11 mouse cellular contexts compared by ENCODE assay signal in genomic region chr6:82917076-82917777, GRCm38 (mm10). TPM values are rescaled to one million over a fixed set of nuclear protein-coding genes. Genes with fewer than 3 reads are reported as not detected.
DNase-seq lines count a peak whose midpoint lies in the region; ATAC-seq lines count a peak whose summit lies in the region.
"Had no signal": no experiment of that assay in that cellular context is flagged by ENCODE, and none has a peak within 500 bp of the region (broad histone marks: within the 10 kb centered on the region; RNA-seq: fewer than 3 reads in every experiment).

No protein-coding gene starts in this region.

- H3K9ac ChIP-seq in heart, embryonic 12.5 days, result no peak overlapping the region
- H3K9ac ChIP-seq: liver, postnatal 0 days had no signal

- no peak for DNase-seq in heart, postnatal 4 days
- peak; percentile 90 for DNase-seq in cerebellum, postnatal 36 days
- peak; percentile 78 to 90 for DNase-seq in layer of hippocampus, postnatal 14 days (ENCODE audit: low spot score in 2 of 2)
- DNase-seq in right cerebral cortex, adult 2 months (ENCODE audit: low spot score in 2 of 2), result peak; percentile 51 to 58
- no peak for DNase-seq in gastrocnemius, postnatal 25 days

- H3K9me3 ChIP-seq in heart, embryonic 12.5 days (replicated peaks), result no peaks in the 10 kb centered on the region

- H3K4me1 ChIP-seq in heart, embryonic 12.5 days (replicated peaks), result no peaks in the 10 kb centered on the region

- no peak overlapping the region for H3K4me2 ChIP-seq in heart, embryonic 12.5 days

- 69% methylated on average over 26 of the region's 26 CpGs for WGBS in heart, embryonic 12.5 days

- H3K27ac ChIP-seq in heart, embryonic 12.5 days (ENCODE audit: poor library complexity, severe bottlenecking), result no peak overlapping the region

- peaks cover 33% of the 10 kb centered on the region for H3K27me3 ChIP-seq in heart, embryonic 12.5 days (replicated peaks)
- H3K27me3 ChIP-seq: CH12.LX had no signal

- H3K36me3 ChIP-seq in heart, embryonic 12.5 days, result no peaks in the 10 kb centered on the region

- no peak overlapping the region for H3K4me3 ChIP-seq in heart, embryonic 12.5 days

- peak; percentile 9; the same call in 1 of the 2 replicates for ATAC-seq in heart, embryonic 12.5 days (ENCODE audit: insufficient number of reproducible peaks, low FRiP score)
- no peak for ATAC-seq in erythroid progenitor cell, adult 5-6 weeks (replicated peaks; ENCODE audit: low FRiP score, poor library complexity, severe bottlenecking)
- ATAC-seq in erythroblast, adult 5-6 weeks (replicated peaks; ENCODE audit: low FRiP score, poor library complexity, severe bottlenecking), result no peak
- ATAC-seq: liver, postnatal 0 days had no signal

RNA-seq across cellular contexts. Expression of gene Sema4f, which starts 22.3 kb away (rescaled TPM):
- 0.26 and 0.37 TPM in 2 replicates for polyA plus RNA-seq in heart, embryonic 12.5 days (2016; fragmentation: Nextera tagmentation; extraction: Ambion mirVana)
- under 1 TPM in 1 of 2 experiments, not detected in 1; 0.14 TPM for total RNA-seq in heart, postnatal 4 days (2021)
- total RNA-seq in layer of hippocampus, postnatal 14 days (2021), result 10 to 100 TPM; 43.4 to 44.2 TPM
- total RNA-seq in erythroid progenitor cell, adult 5-6 weeks (2015; ENCODE audit: low replicate concordance), result not detected in 2 replicates
- total RNA-seq in erythroid progenitor cell, adult 5-6 weeks (2017; ENCODE audit: low replicate concordance), result 0.39 TPM in 1 of 2 replicates, not detected in the other
- total RNA-seq in gastrocnemius, postnatal 25 days (2021), result under 1 TPM; 0.13 to 0.51 TPM
- total RNA-seq in erythroblast, adult 5-6 weeks (2015; ENCODE audit: low replicate concordance), result not detected in 2 replicates
- not detected in 2 replicates for total RNA-seq in erythroblast, adult 5-6 weeks (2017; ENCODE audit: low replicate concordance)
- polyA plus RNA-seq: heart, embryonic 14.5 days had no signal

RNA-seq across cellular contexts. Expression of gene M1ap, which starts 29.5 kb away (rescaled TPM):
- polyA plus RNA-seq in heart, embryonic 12.5 days (2016; fragmentation: Nextera tagmentation; extraction: Ambion mirVana), result 0.57 and 1.4 TPM in 2 replicates
- under 1 TPM; 0.52 to 0.81 TPM for total RNA-seq in heart, postnatal 4 days (2021)
- total RNA-seq in layer of hippocampus, postnatal 14 days (2021), result under 1 TPM in 1 of 2 experiments, not detected in 1; 0.44 TPM
- 4.6 and 12.6 TPM in 2 replicates for total RNA-seq in erythroid progenitor cell, adult 5-6 weeks (2015; ENCODE audit: low replicate concordance)
- total RNA-seq in erythroid progenitor cell, adult 5-6 weeks (2017; ENCODE audit: low replicate concordance), result 2.6 and 19.8 TPM in 2 replicates
- total RNA-seq in gastrocnemius, postnatal 25 days (2021), result not detected
- total RNA-seq in erythroblast, adult 5-6 weeks (2015; ENCODE audit: low replicate concordance), result 2.7 and 25.6 TPM in 2 replicates
- 8.2 and 16.6 TPM in 2 replicates for total RNA-seq in erythroblast, adult 5-6 weeks (2017; ENCODE audit: low replicate concordance)

Comparison
In these comparisons a context has a peak if more than half of its experiments do, and no peak if none do; other contexts are left out.
1. DNase-seq: peak in cerebellum, postnatal 36 days (2 of 2), layer of hippocampus, postnatal 14 days (2 of 2) and right cerebral cortex, adult 2 months (2 of 2); none in heart, postnatal 4 days (single experiment) and gastrocnemius, postnatal 25 days (single experiment).
2. RNA of gene Sema4f, which starts 22.3 kb away (total RNA-seq): 43.4 to 44.2 TPM in layer of hippocampus, postnatal 14 days; 0.13 to 0.51 TPM in gastrocnemius, postnatal 25 days, 0.14 TPM in heart, postnatal 4 days, 0.39 TPM in erythroid progenitor cell, adult 5-6 weeks and not detected in erythroblast, adult 5-6 weeks; every median in the first group is over 10 times any median in the second.